Mouse (Mus musculus) cerebellum, postnatal 25 days (tissue): Measurements from ENCODE around the gene Rbfox2.

Experiments
- DNase-seq, 2 experiments: peaks; one replicate each; pipeline ENCODE4 v3.0.0; 2021; ENCODE audit warnings: mixed read lengths in 2 of 2

Gene Rbfox2

GRCm38 (mm10) chr15:77185614-77186013 is 121.2 kb downstream of the Rbfox2 start:
- DNase-seq = no peak

GRCm38 (mm10) chr15:77182800-77183199 is 124.0 kb downstream of the Rbfox2 start:
- DNase-seq = peak; percentile 64 to 71

- no peak for DNase-seq
Measured at GRCm38 (mm10) chr15:77174018-77174417, 132.8 kb downstream of the Rbfox2 start.

DNA sequence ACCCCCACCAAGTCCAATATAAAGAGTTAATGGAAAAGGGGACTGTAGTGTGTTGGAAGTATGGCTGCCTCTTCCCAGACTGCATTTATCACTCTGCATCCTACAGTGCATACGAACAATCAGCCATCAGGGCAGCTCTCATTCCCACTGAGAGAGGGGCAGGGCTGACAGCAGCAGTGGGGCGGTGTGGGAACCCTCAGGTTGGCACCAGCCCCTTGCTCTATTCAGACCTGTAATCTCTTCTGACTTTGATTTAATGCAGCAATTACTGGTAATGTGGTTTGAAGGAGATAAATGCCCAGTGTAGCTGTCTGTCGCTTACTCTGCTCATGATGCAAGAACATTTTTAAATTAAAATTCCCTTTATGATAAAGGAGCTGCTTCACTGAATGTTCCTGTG is 134.4 kb downstream of the Rbfox2 start:
- DNase-seq = no peak

DNA sequence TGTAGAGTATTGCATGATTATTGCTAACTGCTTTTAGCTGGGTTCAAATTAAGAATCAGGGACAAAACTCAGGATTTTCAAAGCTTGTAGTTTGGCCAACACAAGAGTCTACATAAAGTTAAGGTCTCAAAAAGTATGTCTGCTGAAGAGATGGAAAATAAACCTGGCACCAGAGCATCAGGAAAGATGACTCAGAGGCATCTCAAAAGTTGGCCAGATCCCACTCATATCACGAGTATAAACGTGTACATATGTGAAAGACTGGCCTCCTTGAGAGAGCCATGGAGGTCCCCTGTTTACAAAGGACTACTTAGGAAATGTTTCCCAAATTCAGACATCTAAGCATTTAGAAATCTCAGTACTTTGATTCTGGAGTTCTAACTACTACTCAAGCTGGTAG is 138.0 kb downstream of the Rbfox2 start:
- DNase-seq = no peak

GRCm38 (mm10) chr15:77166225-77166732 is 140.5 kb downstream of the Rbfox2 start:
- no peak for DNase-seq

- DNase-seq = no peak
Measured at GRCm38 (mm10) chr15:77163336-77163735, 143.5 kb downstream of the Rbfox2 start.

- DNase-seq = no peak
Measured at GRCm38 (mm10) chr15:77162931-77163330, 143.9 kb downstream of the Rbfox2 start.

- DNase-seq = no peak
Measured at GRCm38 (mm10) chr15:77161382-77161781, 145.4 kb downstream of the Rbfox2 start.

- no peak for DNase-seq
Measured at GRCm38 (mm10) chr15:77160848-77161247, 146.0 kb downstream of the Rbfox2 start.

DNA sequence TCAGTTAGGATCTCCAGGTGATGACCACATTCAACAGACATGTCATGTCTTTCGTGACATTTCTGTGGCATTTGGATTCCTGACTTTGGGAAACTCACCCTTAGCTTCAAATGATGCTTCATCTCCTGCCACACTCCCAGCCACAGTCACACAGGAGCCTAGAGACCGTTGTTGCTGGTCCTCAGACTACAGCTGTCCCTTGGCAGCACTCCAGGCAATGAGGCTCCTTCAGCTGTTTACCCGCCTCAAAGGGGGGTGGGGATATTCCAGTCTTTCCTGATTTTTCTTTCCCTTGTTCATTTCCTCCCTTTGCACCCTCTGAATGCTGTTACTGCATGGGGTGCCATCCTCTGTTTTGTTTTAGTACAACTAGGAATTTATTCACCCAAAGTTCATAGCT is 150.3 kb downstream of the Rbfox2 start:
- DNase-seq = peak; percentile 43 to 76

GRCm38 (mm10) chr15:77154248-77154785 is 152.5 kb downstream of the Rbfox2 start:
- no peak for DNase-seq

DNA sequence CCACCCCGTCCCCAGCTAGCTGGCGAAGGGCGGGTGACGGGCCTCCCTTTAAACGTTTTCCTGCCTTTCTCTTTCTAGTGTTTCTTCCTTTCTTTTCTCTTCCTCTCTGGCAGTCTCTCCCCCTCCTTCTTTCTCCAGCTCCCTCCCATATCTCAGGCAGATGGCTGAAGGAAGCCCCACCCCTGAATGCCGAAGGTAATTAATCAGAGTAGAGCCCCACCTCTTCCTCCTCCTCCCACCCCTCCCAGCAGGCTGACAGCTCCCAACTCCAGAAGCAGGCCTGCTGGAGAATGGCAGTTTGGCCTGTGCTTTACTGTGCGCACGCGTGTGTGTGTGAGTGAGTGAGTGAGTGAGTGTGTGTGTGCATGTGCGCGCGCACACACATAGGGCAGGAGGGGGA is 153.2 kb downstream of the Rbfox2 start:
- DNase-seq = peak; percentile 73 to 82

DNA sequence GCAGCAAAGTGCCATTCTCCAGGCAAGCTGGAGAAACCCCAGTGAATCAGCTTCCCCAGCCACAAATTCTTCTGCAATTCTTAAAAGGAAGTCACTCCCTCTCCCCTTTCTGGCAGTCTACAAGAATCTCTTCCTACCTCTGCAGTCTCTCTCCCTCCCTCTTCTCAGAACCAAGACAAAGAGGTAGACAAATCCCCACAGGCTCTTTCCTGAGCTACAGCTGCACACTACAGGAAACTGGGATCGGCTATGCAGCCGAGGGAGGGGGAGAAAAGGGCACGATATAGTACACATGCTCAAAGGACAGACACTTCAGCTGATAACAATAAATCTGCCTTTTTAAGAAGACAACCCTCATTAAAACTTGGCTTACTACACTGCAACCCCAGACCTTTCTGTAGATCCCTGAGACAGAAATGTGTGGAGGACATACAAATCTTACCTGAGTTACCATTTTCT is 153.7 kb downstream of the Rbfox2 start:
- no peak for DNase-seq

DNA sequence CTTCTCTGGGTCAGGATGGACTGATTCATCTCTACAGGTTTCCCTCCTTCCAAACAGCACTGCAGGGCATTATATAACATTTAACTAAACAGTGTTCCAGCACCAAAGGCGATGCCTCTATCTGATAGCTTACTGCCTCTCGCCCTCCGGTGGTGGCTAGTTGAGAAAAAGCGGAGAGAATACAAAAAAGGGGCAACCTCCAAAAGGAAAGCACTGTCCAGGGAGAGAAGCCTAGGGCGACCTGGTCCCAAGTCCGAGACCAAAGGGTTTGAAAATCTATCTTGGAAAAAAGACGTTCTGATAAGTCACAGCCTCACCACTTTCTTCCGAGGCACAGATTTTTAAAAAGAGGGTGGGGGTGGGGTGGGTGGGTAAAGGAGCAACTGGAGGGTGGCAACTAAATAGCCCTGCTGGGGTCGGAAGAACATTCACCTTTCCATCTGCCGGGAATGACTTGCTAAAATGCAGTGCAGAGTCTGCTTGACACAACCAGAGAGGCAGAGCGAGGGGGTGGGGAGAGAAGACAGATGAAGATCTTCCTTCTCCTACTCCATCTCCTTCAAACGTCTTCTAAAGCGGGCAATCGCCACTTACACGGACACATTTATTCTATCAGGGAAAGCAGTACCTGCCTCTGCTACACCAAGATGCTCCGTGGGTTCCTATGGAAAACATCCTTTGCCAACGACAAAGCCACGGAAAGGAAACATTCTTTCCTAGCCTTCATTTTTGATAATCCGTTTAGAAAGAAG is 154.3 kb downstream of the Rbfox2 start:
- DNase-seq = peak; percentile 68 to 70

DNA sequence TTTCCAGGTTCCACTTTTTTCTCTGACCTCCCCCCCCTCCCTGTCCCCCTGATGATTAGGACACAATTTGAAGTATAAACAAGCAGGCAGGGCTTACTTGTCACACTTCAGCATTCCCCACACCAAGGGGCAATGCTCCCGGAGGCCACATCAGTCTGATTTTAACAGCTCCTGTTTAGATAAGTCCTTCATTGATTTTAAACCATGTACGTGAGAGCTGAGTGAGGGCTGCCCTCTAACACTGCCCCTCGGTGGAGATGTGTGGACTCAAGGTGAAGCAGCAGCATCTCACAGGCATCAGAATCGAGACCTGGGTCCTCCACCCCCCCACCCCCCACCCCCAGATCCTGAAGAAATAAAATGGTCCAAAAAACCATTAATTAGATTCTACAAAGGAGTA is 155.0 kb downstream of the Rbfox2 start:
- peak; percentile 38 to 43 for DNase-seq

DNA sequence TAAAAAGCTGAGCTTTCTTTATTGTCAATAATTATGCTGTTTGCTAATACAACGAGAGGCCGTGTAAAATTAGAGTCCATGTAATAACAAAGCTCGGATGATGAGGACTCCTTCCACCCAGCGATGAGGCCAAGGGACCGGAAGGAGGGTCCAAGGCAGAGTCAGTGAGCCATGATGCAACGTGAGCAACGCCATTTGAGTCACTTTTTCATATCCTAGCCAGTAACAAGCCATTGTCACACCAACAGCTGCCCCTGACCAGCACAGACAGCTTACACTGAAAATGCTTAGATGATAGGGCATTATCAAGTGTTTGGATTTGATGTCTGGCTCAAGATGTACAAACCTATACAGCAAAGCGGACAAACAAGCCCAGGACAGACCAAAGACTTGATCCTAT is 155.6 kb downstream of the Rbfox2 start:
- DNase-seq = no peak

- DNase-seq = peak; percentile 57 to 62
Measured at GRCm38 (mm10) chr15:77150424-77150841, 156.4 kb downstream of the Rbfox2 start.

GRCm38 (mm10) chr15:77150000-77150399 is 156.8 kb downstream of the Rbfox2 start:
- no peak for DNase-seq

GRCm38 (mm10) chr15:77149551-77149950 is 157.3 kb downstream of the Rbfox2 start:
- no peak for DNase-seq

DNA sequence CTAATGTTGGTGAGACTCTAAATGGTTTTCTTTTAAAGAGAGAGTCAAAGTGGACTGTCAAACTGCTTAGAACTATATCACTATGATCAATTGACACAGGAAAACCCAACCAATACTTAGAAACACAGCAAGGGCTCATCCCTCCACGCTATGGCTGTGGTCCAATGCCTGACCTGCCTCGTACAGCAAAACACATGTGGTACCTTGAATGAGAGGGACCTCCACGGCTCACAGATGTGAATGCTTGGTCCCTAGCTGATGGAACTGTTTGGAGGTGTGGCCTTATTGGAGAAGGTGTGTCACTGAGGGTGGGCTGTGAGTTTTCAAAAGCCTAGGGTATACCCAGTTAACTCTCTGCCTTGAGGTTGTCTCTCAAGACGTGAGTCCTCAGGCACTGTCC is 159.9 kb downstream of the Rbfox2 start:
- no peak for DNase-seq

DNA sequence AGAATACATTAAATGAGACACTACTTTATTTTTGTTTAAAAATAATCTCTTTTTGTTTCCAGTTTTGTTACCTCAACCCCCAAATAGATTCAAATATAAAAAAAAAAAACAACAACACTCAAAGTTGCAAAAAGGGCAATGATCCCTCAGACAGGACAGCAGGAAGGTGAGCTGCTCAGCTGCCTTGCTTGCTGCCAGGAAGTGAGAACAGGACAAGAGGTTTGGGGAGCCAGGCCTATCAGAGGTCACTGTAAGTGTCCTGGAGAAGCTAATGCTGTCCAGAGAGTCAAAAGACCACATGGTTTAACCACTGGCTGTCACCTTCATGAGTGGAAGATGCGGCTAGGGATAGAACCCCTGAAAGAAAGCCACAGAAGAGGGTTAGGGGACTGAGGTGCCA is 161.8 kb downstream of the Rbfox2 start:
- no peak for DNase-seq

DNA sequence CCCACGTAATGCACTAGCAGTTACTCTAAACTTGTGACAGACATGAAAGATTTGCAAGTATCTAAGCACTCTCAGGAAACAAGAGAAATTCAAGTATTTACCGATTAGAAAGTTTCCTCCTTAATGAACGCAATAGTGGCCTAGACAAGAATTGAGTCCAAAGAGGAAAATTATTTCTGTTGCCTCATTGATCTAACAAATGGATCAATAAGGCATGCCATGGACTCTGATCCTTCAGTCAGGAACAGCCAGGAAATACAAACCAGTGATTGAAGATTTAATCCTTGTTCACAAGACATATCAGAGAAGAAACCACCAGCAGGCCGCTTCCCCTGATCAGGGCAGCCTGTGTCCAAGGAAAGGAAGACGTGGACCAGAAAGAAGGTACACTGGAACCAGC is 164.0 kb downstream of the Rbfox2 start:
- no peak for DNase-seq

DNA sequence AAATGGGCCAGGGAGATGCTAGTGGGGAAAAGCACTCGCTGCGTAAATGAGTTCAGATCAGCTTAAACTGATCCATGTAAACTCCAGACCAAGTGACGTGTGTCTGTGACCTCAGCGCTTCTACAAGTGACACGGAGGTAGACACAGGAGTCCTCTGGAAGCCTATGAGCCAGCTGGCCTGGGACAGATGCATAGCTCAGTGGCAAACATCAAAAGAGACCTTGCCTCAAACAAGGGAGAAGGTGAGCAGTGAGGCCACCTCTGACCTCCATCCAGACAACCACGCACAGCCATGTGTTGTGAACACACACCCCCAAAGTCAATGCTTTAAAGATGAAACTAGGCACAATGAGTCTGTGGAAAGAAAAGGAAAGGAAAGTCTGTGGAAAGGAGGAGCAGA is 164.5 kb downstream of the Rbfox2 start:
- no peak for DNase-seq
